Mouse (Mus musculus) gastrocnemius, adult 18-20 months (tissue): Measurements from ENCODE around the gene Fam183b. TPM values are rescaled to one million over a fixed set of nuclear protein-coding genes. Genes with fewer than 3 reads are reported as not detected.
"Not testable (repeated sequence)": the region's sequence is repeated elsewhere in the genome, so short reads cannot be mapped to it uniquely, and the experiment has no call there.

Experiments
- DNase-seq: peaks from one replicate; pipeline ENCODE4 v3.0.0; 2021; ENCODE audit warnings: low spot score
- long read RNA-seq, 2 experiments: library from polyadenylated mRNA; stranded (forward); transcript quantifications; one replicate each; pipeline ENCODE4 v2.0.0; 2021
- total RNA-seq, 2 experiments: library from RNA; stranded (reverse); gene quantifications; 2 replicates each; pipeline ENCODE4 v1.2.3; 2021

Fam183b gene
- total RNA-seq, result not detected
- long read RNA-seq, experiment 1, result 0 reads
- long read RNA-seq, experiment 2, result 0 reads

- no peak for DNase-seq
Observed at GRCm38 (mm10) chr11:58801558-58802228, at the start of gene Fam183b. Fam183b (minus strand) TSS chr11:58801960.

GRCm38 (mm10) chr11:58849731-58850130 is 48.0 kb upstream of the Fam183b start:
- no peak for DNase-seq

- no peak for DNase-seq
Observed at GRCm38 (mm10) chr11:58847636-58848035, 45.9 kb upstream of the Fam183b start.

GRCm38 (mm10) chr11:58846919-58847461 is 45.2 kb upstream of the Fam183b start, which contains the start of gene Gm12258:
Gm12258 (plus strand) TSS chr11:58847158.
- peak; percentile 98 for DNase-seq

- not testable (repeated sequence) for DNase-seq
Observed at GRCm38 (mm10) chr11:58838951-58839350, 37.2 kb upstream of the Fam183b start, which contains the start of gene Olfr311. Olfr311 (plus strand) TSS chr11:58839251.

- DNase-seq, result not testable (repeated sequence)
Observed at GRCm38 (mm10) chr11:58832541-58832940, 30.8 kb upstream of the Fam183b start.

GRCm38 (mm10) chr11:58829764-58830163 is 28.0 kb upstream of the Fam183b start:
- no peak for DNase-seq

GRCm38 (mm10) chr11:58828937-58829336 is 27.2 kb upstream of the Fam183b start, which contains the start of gene Olfr312:
Olfr312 (plus strand) TSS chr11:58829237.
- not testable (repeated sequence) for DNase-seq

- DNase-seq, result no peak
Observed at GRCm38 (mm10) chr11:58815676-58816075, 13.9 kb upstream of the Fam183b start.

- DNase-seq, result not testable (repeated sequence)
Observed at GRCm38 (mm10) chr11:58814700-58815099, 12.9 kb upstream of the Fam183b start, which contains the start of gene Olfr313. Olfr313 (plus strand) TSS chr11:58815000.

GRCm38 (mm10) chr11:58812001-58812400 is 10.2 kb upstream of the Fam183b start:
- DNase-seq, result no peak

GRCm38 (mm10) chr11:58804393-58804792 is 2.6 kb upstream of the Fam183b start:
- no peak for DNase-seq

- no peak for DNase-seq
Observed at GRCm38 (mm10) chr11:58803871-58804270, 2.1 kb upstream of the Fam183b start.

GRCm38 (mm10) chr11:58799747-58800146 is 2.0 kb downstream of the Fam183b start:
- DNase-seq, result no peak

GRCm38 (mm10) chr11:58796850-58797249 is 4.9 kb downstream of the Fam183b start:
- no peak for DNase-seq

GRCm38 (mm10) chr11:58795856-58796255 is 5.9 kb downstream of the Fam183b start:
- DNase-seq, result no peak

GRCm38 (mm10) chr11:58790646-58791045 is 11.1 kb downstream of the Fam183b start:
- no peak for DNase-seq

GRCm38 (mm10) chr11:58790053-58790452 is 11.7 kb downstream of the Fam183b start:
- DNase-seq, result no peak

GRCm38 (mm10) chr11:58789532-58789931 is 12.2 kb downstream of the Fam183b start:
- no peak for DNase-seq

- DNase-seq, result no peak
Observed at GRCm38 (mm10) chr11:58788346-58788745, 13.4 kb downstream of the Fam183b start.

GRCm38 (mm10) chr11:58787651-58788050 is 14.1 kb downstream of the Fam183b start:
- no peak for DNase-seq

GRCm38 (mm10) chr11:58784182-58784581 is 17.6 kb downstream of the Fam183b start:
- DNase-seq, result no peak
